Mouse (Mus musculus) CH12.LX (cell line): Measurements from ENCODE around the gene Ssh3.

ENCODE experiments used
- CTCF ChIP-seq, 2 experiments: IDR thresholded peaks in 1 of 2; conservative IDR thresholded peaks in 1 of 2; 2 replicates each; pipeline ENCODE4 v1.5.1; 2011 to 2012; ENCODE audit warnings: low read depth in 2 of 2, low read length in 2 of 2, improper control_type of control experiment in 1 of 2, inconsistent platforms in 1 of 2, mild to moderate bottlenecking in 1 of 2, moderate library complexity in 1 of 2
- HCFC1 ChIP-seq: IDR thresholded peaks from 2 replicates; pipeline ENCODE4 v1.6.1; 2012; ENCODE audit warnings: low read depth, mild to moderate bottlenecking, inconsistent platforms, low read length, improper control_type of control experiment
- KAT2A ChIP-seq: IDR thresholded peaks from 2 replicates; pipeline ENCODE4 v1.6.1; 2012; ENCODE audit warnings: low read length, improper control_type of control experiment, inconsistent platforms; ENCODE audit not compliant: insufficient replicate concordance
- SIN3A ChIP-seq: IDR thresholded peaks from 2 replicates; pipeline ENCODE4 v1.6.1; 2012; ENCODE audit warnings: low read length, improper control_type of control experiment, inconsistent platforms
- SMC3 ChIP-seq: IDR thresholded peaks from 2 replicates; pipeline ENCODE4 v1.6.1; 2011; ENCODE audit warnings: low read depth, low read length, improper control_type of control experiment

GRCm38 (mm10) chr19:4262756-4263155 lies 6.2 kb downstream of the Ssh3 start:
- TF ChIP-seq CTCF (conservative IDR thresholded peaks at IDR 0.05 in 1 of 2, IDR thresholded peaks at IDR 0.05 in 1 of 2; ENCODE audit: low read depth in 2 of 2, low read length in 2 of 2): no peak
- no peak for TF ChIP-seq KAT2A
- no peak for TF ChIP-seq SIN3A
- no peak for TF ChIP-seq HCFC1
- no peak for TF ChIP-seq SMC3
